Mouse (Mus musculus) frontal cortex, postnatal 14 days (tissue): ENCODE results near the gene Higd1b.

Source experiments
- DNase-seq, 2 experiments: peaks; one replicate each; pipeline ENCODE4 v3.0.0; 2022; ENCODE audit warnings: low spot score in 2 of 2

The Higd1b gene

DNA sequence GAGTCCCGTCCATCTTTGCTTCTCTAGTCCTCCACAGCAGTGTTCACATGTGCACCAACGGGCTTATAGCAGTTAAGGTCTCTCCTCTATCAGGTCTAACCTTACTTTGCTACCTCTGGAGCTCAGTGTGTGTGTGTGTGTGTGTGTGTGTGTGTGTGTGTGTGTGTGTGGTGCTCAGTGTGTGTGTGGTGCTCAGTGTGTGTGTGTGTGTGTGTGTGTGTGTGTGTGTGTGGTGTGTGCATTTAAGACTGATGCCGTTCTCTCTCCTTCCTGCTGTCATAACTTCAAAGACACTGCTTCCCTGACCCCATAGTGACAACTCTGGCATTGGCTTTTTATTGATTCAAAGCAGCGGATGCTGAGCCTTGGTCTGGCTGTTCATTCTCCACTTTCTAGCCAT, at the start of gene Higd1b:
Gene Higd1b (plus strand): TSS at position 301 of the 400 bp plus-strand sequence.
- no peak for DNase-seq

DNA sequence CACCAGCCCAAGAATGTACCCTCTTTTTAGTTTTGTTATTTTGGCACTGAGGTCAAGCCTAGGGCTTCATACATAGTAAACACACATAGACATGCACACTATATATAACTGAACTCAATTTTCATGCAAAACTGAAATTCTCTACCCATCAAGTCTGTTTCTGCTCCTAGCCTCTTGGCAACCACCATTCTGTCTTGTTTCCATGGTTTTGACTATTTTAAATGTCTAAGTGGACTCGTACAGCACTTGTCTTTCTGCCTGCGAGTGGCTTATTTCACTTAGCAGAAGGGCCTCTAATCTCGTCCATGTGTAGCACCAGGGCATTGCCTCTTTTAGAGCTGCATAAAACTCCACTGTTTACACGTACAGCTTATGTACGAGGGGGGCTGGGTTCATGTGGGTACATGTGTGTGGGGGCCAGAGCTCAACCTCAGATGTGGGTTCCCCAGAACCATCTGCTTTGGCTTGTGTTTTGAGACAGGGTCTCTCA, 47.9 kb upstream of the Higd1b start:
- no peak for DNase-seq

DNA sequence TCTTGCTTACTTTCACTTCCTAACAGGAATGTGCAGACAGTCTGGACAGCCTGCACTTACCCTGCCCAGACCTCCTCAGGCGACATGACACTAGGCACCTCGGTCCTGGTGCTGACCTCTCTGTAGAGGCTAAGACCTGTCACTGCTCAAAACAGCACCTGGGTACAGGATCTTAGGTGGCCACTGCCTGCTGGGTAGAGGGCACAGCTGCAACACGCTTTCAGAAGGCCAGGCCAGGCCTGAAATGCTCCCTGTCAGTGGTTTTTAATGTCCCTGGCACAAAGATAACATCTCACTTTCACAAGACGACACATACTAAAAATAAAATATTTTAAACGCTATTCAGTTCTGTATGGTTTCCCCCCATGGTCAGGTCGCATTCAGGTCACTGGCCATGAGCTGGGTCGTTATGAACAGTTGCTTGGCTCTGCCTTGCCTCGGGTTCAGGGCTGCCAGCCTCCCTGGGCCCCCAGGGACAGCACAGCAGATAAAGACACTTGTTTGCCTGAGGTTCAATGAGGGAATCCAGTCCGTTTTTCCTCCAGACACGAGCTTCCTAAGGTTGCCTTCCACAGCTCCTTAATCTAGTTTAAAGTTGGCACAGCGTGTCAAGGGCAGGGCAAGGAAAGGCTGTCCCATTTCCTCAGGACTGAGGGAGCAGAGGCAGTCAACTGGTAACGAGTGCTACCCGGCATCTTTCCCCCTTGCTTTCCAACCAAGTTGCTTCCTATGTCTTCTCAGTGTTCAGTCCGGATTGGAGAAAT, 43.8 kb upstream of the Higd1b start:
- DNase-seq = no peak

DNA sequence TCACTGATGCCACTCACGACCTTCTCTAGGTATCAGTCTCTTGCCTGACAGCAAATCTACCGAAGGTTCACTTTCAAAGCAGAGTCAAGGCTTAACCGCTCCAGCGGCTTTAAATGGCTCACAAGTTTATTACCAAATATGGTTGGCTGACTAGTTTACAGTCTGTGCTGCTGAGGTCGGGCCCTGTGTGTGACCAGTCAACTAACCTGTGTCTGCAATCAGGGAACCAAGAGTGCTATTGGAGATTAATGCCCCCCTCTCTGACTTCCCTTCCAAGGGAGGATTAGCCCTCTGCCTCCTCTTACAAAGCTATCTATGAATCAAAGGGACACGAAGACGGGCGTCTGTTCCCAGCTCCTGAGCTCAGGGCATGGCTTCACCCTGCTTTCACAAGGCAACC, 41.5 kb upstream of the Higd1b start:
- no peak for DNase-seq

DNA sequence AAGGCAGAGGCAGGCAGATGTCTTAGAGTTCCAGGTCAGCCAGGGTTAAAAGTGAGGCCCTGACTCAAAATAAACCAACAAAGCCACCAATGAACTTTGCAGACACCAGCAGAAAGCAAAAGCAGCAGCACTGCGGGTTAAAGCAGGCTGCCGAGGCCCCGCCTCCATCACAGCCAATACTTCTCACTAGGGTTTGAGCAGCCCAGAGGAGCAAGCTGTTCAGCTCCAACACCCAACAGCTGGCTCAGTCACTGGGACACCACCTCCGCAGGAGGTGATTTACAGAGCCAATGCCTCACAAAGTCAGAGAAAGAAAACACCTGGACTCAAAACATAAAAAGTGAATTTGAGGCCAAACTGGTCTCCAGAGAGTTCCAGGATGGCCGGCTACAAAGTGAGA, 32.2 kb upstream of the Higd1b start:
- no peak for DNase-seq

DNA sequence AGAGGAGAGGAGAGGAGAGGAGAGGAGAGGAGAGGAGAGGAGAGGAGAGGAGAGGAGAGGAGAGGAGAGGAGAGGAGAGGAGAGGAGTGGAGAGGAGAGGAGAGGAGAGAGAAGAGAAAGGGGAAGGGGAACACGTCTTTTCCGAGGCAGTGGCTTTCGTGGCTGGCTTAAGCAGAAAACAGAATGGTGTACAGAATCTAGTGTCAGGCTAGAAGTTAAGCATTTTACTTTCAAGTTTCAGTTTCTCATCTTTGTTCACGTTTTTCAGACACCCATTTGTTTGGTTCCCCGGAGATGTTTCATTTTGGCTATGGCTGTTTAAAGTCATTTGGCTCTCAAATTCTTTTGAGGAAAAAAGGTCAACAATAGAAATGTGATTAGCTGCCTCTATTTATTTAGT, 27.4 kb upstream of the Higd1b start:
- no peak for DNase-seq

DNA sequence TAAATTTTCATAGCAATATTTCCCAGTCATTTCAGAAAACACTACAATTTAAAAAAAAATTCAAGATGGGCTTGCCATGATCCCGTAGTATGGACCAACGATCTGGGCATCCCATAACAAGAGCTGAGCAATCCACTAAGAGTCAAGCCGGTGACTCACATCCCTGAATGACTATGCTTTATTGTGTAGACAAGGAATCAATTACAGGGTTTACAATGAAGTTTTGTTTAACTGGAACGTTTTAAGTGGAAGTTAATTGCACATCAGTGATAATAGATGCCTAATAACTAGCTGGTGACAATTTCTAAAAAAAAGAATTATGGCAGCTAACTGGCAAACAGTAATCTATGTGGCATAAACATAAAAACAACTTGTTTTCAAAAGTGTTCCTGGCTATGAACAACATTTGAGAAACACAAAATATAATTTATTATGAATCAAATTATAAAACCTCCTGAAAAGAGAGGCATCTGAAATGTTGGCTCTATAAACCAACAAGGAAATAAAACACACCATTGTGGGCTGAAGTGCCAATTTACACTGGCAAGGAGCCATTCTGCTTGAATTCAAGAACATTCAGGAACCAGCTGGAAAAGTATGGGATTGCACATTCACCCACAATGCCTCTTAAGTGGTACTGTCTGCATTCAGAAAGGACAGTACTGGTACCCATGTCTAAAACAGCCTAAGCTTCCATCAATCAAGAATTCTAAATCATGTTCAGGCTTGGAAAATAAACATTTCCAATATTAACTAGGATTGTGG, 24.7 kb upstream of the Higd1b start:
- no peak for DNase-seq

DNA sequence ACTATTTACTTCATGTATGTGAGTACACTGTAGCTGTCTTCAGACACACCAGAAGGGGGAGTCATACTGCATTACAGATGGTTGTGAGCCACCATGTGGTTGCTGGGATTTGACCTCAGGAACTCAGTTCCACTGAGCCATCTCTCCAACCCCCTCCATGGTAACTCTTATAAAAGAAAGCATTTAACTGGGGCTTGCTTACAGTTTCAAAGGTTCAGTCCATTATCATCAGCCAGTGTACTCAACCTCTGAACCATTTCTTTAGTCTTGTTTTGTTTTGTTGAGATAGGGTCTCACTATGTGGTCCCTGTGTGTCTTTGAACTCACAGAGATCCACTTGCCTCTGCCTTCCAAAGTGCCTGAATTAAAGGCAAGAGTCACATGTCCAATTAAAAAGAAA, 20.8 kb upstream of the Higd1b start:
- DNase-seq = no peak

DNA sequence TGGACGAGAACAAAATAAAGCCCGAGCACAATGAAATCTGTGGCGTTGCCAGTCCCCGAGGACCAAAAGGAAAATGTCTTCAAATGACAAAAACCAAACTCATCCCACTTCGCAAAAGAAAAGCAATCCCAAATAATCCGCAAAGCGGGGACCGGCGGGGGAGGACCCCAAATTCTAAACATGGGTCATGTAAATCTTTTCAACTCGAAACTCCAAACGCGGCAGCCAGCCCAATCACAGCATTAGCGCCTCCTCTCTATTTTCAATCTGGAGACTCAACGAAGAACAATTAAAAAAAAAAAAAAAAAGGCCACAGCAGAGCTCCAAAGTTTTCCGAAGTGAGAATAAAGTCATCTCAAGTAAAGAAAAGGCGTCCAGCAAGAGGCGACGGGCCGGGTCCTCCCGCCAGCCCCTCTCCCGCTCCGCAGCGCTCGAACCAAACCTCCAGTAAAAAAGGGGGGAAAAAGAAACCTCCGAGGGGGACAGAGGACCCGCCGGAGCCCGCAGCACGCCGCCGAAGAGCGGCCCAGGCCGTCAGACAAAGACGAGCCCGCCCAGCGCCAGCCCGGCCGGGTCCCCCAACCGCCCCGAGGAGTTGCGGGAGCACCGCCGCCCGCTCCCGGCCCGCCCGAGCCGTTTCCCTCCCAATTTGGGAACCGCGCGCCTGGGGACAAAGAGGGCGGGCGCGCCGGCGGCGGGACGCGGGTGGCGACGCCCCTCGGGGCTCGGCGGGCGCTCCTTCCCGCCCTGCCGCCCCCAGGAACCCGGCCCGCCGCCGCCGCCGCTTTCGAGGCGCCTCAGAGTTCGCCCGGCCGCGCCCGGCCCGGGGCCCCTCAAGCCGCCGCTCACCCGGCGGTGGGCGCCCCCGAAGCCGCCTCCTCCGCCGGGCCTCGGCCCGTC, 17.3 kb upstream of the Higd1b start:
- DNase-seq = no peak

DNA sequence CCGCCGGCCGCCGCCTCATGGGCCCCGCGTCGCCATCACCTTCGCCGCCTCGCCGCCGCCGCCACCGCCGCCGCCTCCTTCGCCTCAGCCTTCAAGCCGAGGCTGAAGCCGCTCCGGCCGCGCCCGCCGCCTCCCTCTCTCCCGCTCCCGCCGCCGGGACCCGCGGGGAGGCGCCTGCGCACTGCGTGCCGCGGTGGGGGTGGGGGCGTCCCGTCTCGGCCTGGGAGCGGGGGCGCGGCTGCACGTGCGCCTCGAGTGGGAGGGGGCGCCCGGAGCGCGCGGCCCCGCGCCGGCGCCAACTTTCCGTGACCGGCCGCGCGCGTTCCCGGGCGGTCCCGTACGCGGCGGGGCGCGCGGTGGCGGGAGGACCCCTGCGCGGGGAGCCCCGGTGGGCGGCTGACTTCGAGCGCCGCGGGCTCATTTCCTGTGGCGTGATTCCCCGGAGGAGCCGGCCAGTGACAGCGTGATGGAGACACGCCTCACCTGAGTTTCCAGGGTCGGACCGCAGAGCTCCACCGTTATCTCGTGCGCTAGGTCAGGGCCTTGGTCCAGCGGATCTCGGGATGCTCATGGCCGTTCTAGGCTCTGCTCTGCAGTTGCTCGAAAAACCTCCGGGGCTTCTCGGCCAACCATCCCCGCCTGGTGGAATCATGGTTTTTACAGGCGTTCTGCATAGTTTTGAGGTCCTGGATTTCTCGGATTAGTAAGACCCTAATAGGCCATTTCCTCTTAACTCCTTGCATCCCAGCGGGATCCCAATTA, 16.4 kb upstream of the Higd1b start, which contains the start of gene Gjc1:
Gene Gjc1 (minus strand): TSS at position 680 of the 762 bp plus-strand sequence.
- DNase-seq = peak; percentile 18 to 25

DNA sequence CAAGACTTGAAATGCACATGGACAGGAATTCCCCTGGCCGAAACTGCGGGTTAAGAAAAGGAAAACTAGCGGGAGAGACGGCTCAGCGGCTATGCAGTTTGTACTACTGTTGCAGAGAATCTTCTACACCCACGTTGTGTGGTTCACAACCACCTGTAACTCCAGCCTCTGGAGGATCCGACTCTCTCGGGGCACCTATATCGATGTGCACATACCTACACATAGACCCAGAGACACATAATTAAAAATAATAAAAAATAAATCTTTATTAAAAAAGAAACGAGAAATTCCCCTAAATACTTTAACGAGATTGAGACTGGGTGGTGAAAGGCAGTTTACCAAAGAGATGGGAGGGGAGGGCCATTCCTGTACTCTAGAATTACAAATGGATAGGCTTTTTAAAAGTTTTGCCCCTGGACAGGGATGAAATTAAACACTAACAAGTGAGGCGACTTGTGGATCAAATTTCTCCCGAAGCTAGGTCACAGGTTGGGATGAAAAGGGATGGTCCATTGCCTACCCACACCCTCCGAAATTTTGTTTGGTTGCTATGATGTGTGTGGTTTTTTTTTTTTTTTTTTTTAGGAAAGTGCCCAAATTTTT, 15.8 kb upstream of the Higd1b start:
- DNase-seq = no peak

DNA sequence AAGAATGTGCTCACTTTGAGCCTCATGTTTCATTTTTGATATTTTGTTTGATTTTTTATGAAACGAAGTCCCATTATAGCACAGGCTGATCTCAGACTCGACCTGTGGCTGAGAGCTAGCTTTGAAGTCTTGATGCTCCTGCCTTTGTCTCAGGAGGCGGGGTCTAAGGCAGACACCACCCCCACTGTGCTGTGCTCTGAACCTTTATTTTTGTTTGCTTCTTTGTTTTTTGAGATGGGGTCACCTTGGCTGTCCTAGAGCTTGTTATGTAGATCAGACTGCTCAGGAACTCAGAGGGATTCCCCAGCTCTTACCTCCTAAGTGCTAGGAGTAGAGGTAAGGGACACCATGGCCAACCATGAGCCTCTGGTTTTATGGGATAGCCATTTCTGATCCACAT, 15.2 kb upstream of the Higd1b start:
- no peak for DNase-seq

DNA sequence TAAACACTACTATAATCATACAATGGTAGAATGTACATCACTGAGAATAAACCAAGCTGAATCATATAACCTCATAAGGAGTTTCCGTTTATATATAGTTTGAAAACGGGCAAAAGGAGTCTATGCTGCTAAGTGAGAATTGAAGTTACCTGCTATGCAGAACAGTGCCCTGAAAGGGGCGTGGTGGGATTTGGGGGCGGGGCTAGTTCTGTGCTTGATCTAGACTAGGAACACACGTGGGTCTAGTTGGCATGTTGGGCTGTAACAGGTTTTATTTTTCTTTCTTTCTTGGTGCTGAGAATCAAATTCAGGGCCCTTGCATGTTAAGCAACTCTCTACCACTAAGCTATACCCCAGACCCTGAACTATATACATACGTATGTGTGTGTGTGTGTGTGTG, 14.4 kb upstream of the Higd1b start:
- DNase-seq = no peak

DNA sequence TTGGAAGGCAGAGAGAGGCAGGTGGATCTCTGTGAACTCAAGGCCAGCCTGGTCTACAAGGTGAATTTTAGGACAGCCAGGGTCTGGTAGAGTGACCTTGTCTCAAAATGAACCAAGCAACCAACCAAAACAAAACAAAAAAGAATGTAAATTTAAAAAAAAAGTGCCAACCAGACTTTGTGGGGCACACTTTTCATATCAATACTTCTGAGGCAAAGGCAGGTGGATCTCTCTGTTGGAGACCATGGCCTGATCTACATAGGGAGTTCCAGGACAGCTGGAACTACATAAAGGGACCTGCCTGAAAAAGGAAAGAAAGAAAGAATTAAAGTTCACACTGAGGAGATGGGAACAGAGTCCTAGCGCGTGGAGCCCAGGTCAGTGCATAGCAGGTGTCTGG, 9.2 kb upstream of the Higd1b start:
- no peak for DNase-seq

DNA sequence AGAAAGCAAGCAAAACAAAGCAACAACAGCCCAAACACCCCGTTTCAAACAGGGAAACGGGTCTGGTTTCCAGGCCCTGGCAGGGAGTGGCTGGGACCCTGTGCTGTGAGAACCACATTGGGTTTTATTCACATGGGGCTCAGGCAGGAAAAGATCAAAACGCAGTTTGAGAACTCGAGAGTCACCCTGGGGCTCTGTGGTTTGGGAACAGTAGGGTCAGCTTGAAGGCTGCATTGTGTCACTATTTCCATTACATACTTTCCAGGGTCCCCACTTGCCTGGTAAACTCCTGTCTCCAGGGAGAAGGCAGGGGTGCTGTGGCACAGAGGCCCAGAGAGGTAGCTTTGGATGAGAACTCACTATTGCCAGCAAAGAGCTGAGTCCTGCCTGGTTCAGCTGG, 8.6 kb upstream of the Higd1b start:
- DNase-seq = no peak

DNA sequence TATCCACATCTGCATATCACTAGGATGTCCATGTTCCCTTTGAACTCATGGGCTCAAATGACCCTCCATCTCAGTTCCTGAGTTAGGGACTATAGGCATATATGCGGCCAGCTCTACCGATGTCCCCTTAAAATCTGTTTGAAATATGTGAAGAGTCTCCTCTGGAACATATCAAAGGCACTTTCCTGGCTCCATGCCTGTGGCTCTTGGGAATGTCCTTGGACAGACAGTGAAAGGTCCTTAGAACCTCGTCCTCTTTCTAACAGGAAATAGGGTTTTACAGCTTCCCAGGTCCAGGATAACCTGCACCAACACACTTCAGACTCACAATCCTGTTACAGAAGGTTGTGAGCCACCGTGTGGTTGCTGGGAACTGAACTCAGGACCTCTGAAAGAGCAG, 5.4 kb upstream of the Higd1b start:
- DNase-seq = no peak

DNA sequence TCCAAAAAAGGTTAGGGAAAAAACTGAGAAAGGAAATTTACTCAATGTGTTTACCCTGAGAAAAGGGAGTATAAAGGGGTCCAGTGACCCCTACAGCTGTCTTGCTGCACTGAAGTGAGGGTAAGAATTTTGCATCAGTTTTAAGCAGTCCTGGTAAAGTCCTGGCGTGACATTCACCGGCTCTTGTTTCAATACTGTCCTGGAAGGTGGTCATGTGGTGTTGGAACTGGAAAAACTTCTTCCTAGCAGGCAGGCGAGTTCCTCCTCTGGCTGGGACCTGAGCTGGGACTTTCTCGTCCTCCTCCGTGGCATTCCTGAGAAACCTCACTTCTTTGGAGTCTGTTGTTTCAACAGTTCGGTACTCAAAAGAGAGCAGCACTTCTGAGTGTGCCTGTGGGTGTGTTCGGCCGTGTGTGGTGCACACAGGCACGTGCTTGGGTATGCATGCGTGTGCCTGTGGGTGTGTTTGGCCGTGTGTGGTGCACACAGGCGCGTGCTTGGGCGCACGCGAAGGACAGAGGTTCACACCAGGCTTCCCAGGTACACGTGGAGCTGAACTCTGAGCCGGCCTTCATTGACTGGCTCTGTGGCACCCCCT, 2.9 kb upstream of the Higd1b start:
- no peak for DNase-seq

DNA sequence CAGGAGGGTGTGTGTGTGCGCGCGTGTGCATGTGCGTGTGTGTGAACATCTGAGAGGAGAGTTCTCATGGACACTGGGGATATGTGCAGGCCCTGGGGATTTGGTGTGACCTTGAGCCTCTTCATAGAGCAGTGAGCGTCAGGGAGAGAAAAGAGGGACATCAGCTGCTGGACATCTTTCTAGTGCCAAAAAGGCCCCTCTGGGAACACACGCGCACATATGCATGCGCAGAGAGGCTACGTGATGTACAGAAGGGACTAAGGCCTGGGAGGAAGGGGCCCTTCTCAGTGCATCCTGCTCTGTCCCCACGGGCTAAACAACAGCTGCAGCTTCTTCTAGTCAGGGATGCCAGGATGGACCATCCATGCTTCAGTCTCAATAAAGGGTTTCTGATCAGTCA, 1.4 kb upstream of the Higd1b start:
- no peak for DNase-seq

DNA sequence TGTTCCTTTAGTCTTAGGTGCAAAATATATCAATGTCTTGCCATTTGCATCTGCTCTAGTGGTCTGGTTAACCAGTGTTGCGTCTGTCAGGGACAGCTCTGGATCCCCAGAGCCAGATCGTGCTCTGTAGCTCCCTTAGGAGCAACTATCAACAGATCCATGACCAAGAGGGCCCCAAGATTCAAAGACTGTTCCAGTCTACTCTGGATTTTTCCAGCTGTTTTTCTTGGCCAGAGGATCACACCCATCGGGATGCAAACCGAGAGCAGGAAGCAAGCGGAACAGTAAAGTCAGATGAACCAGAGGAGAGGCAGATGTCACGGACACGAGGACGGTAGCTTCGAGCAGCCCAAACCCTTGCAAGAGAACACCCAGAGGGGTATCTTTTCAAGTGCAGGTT, 497 bp downstream of the Higd1b start:
- DNase-seq = no peak

DNA sequence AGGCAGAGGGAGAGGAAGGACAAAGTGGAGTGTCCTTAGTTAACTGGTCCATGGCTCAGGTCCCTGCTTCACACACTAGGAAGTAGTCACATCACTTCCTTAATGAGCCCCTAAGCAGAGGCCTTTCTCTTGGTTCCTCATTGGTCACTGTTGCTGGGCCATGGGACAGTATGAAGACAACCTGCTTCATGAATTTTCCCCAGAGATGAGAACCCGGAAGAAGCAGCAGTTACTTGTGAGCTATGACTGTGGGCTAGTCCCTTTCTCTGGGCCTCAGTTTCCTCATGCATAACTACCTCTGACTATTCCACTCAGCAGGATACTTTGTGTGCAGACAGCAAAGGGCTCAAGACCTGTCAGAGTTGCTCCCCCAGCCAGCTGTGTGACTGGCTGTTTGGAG, 1.7 kb downstream of the Higd1b start:
- DNase-seq = no peak

DNA sequence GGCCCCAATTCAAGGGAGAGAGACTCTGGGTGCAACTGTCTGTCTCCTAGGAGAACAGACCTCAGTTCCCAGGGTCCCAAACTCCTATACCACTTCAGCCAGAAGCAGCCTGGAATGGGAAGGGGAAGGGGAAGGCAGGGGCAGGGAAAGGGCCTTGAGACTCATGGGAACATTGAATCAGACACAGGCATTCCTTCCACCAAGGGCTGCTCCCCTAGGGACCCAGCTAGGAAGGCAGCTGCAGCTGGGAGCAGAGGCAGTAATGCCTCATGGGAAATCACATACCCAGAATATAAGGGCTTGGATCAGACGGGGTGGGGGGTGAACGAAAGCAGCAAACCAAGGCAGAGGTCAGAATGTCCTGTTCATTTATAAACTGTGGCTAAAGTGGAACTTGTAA, 2.5 kb downstream of the Higd1b start:
- no peak for DNase-seq
